Mouse (Mus musculus): ENCODE results near the gene Itih4. TPM values are rescaled to one million over a fixed set of nuclear protein-coding genes. Genes with fewer than 3 reads are reported as not detected.
A peak's percentile ranks its signal among the peaks of the same experiment; 100 is the strongest.

The Itih4 gene
- total RNA-seq, 2 experiments from 2014 or later = 5.5 to 7.4 TPM

DNA sequence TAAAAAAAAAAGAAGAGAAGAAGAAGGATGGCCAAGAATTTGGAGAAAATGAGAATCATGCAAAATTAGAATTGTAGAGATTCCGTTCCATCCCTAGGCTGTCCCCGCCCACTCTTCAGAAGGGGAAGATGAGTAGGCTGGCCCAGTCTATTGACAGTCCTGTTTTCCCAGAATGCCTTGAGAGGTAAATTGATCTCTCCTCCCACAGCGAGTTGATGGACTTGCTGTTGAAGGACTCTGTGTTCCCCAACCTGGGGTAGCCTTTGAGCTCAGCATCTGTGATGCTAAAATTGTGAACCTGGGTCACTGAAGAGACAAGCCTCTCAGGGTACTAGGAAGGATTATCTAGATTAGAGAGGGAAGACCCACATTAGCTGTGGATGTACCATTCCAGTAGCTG is 39.2 kb downstream of the Itih4 start:
- intact Hi-C loops (cut with DNase I) = no loop called here
- DNase-seq = no peak

GRCm38 (mm10) chr14:30930386-30930785 is 44.1 kb downstream of the Itih4 start:
- DNase-seq = no peak
- intact Hi-C loops (cut with DNase I) = no loop called here

- intact Hi-C loops (cut with DNase I) = no loop called here
- DNase-seq = no peak
These were observed 47.1 kb downstream of the Itih4 start for GRCm38 (mm10) chr14:30933351-30933750.

DNA sequence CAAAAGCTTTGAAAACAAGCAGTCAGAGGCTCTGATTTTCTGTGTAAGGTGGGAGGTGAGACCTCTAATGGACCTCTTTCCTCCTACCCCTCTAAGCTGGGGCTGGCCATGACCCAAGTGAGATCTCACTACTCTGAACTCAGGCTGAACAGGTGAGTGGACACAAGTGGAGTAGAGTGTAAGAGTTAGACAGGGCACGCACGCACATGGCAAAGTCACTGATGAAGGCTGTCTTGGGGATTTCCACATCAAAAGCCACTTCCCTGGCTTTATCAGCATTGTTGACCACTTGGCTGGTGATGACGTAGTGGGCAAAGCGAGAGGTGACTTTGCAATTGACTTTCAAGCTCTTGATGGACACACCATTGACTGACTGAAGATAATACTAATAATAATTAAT is 56.0 kb downstream of the Itih4 start:
- no peak for DNase-seq
- intact Hi-C loops (cut with DNase I) = no loop called here

DNA sequence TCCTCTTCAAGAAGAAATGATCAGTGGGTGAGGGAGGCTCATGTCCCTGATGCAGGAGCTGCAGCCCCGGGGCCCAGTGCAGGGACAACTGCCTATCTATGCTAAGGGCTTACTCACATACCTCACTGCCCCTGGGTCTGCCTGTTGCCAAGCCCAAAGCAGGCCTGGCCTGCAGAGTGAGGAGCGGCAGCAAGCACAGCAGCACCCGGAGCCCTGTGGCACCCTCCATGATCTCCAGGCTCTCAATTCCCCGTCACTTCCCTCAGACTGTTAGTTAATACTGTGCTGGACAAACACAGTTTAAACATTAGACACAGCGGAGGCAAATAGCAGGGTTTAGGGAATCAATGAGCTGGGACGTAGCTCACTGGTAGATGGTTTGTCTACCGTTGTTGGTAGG is 56.8 kb downstream of the Itih4 start, which contains the start of gene Itih1:
Gene Itih1 (minus strand): TSS at position 252 of the 400 bp plus-strand sequence.
- intact Hi-C loops (cut with DNase I) = no loop called here
- no peak for DNase-seq

GRCm38 (mm10) chr14:30943860-30944674 is 57.8 kb downstream of the Itih4 start:
- peak; percentile 67 to 79 for DNase-seq

DNA sequence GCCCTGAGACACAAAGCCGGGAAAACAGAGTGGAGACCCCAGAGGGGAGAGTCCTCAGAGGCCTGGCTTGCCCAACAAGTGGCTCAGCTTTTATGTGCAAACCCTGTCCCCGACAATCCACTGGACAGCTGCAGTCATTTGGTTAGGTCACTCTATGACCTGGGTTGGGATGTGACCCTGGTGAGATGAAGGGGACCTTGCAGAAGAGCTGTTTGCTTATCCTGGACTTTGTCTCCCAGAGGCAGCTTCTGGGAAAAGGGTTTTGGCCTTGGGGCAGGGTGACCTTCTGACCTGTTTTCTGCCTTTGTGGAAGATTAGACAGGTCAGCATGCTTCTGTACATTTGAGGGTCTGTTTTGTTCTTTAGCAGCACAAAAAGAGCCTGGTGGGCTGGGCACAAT is 58.5 kb downstream of the Itih4 start:
- intact Hi-C loops (cut with DNase I) = loop anchor here (2.0 kb wide), 1 partner anchor 78 kb away; no protein-coding TSS in a partner anchor
- DNase-seq = no peak

More at GRCm38 (mm10) chr14:30943860-30944674, 57.8 kb downstream of the Itih4 start:
- intact Hi-C loops (cut with DNase I) = loop anchor here (2.0 kb wide), 1 partner anchor 77 kb away; no protein-coding TSS in a partner anchor

DNA sequence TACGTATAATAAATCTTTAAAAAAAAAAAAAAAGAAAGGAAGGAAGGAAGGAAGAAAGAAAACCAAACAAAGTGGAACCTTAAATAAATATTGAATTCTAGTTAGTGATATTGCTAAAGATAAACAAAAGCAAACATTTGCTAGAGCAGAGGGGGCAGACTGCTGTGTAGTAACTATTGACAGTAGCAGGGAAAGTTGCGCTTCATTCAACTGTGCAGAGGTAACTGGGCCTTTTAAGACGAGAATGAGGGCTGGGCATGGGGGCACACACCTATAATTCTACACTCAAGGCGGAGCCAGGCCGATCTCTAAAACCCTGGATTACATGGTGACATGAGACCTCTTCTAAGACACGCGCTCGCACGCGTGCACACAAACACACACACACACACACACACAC is 63.7 kb downstream of the Itih4 start:
- no peak for DNase-seq
- intact Hi-C loops (cut with DNase I) = loop anchor here (2.0 kb wide), 1 partner anchor 51 kb away; the partner anchor contains the start of genes Glt8d1 and Spcs1

GRCm38 (mm10) chr14:30951154-30951825 is 65.0 kb downstream of the Itih4 start, which contains the start of gene Nek4:
TSS of gene Nek4 (plus strand) at chr14:30951377.
- intact Hi-C loops (cut with DNase I) = loop anchor here (2.0 kb wide), 1 partner anchor 50 kb away; the partner anchor contains the start of genes Glt8d1 and Spcs1
- peak; percentile 94 to 96 for DNase-seq

Other genes with a start within 250 kb of the Itih4 start
- 1 to 10 TPM; 6.8 to 7.4 TPM for gene Rft1, start 232.1 kb upstream of the Itih4 start, total RNA-seq (2021)
- gene Sfmbt1, start 171.6 kb upstream of the Itih4 start, total RNA-seq (2021) = 10 to 100 TPM; 11.1 to 13.4 TPM
- gene Tmem110, start 60.9 kb upstream of the Itih4 start, total RNA-seq (2021) = 1 to 10 TPM; 7.6 to 9.6 TPM
- 10 to 100 TPM; 12.7 to 16.5 TPM for gene Mustn1, start 7.3 kb upstream of the Itih4 start, total RNA-seq (2021)
- 1 to 10 TPM in 1 of 2 experiments, under 1 TPM in 1; 0.73 to 1.2 TPM for gene Itih3, start 37.3 kb downstream of the Itih4 start, total RNA-seq (2021)
- not detected for gene Itih1, start 56.8 kb downstream of the Itih4 start, total RNA-seq (2021)
- gene Nek4, start 64.9 kb downstream of the Itih4 start, total RNA-seq (2021) = 1 to 10 TPM; 4.6 TPM
- gene Glt8d1, start 114.9 kb downstream of the Itih4 start, total RNA-seq (2021) = 10 to 100 TPM; 21.8 to 26.0 TPM
- gene Spcs1, start 115.2 kb downstream of the Itih4 start, total RNA-seq (2021) = 100 to 1,000 TPM; 136 to 141 TPM
- gene Pbrm1, start 132.7 kb downstream of the Itih4 start, total RNA-seq (2021) = 10 to 100 TPM; 49.9 to 53.8 TPM
- 10 to 100 TPM; 21.6 to 24.2 TPM for gene Gnl3, start 132.7 kb downstream of the Itih4 start, total RNA-seq (2021)
- gene Smim4, start 242.5 kb downstream of the Itih4 start, total RNA-seq (2021) = 10 to 100 TPM; 64.8 to 72.2 TPM
- 10 to 100 TPM; 19.5 to 19.9 TPM for gene Nt5dc2, start 244.6 kb downstream of the Itih4 start, total RNA-seq (2021)